Mouse (Mus musculus) layer of hippocampus, postnatal 14 days (tissue): ENCODE data around the gene Krtap29-1. TPM values are rescaled to one million over a fixed set of nuclear protein-coding genes. Genes with fewer than 3 reads are reported as not detected.

Experiments
- DNase-seq, 2 experiments: peaks; one replicate each; pipeline ENCODE4 v3.0.0; 2021 to 2022; ENCODE audit warnings: low spot score in 2 of 2, mixed read lengths in 1 of 2
- total RNA-seq, 2 experiments: library from RNA; stranded (reverse); gene quantifications; 2 replicates each; pipeline ENCODE4 v1.2.3; 2021

Gene Krtap29-1
- total RNA-seq, 2 experiments from 2014 or later = not detected

- no peak for DNase-seq
Observed at GRCm38 (mm10) chr11:99948175-99948574, 30.7 kb downstream of the Krtap29-1 start, which contains the start of gene Krtap9-5. Gene Krtap9-5 (plus strand): TSS chr11:99948475.

DNA sequence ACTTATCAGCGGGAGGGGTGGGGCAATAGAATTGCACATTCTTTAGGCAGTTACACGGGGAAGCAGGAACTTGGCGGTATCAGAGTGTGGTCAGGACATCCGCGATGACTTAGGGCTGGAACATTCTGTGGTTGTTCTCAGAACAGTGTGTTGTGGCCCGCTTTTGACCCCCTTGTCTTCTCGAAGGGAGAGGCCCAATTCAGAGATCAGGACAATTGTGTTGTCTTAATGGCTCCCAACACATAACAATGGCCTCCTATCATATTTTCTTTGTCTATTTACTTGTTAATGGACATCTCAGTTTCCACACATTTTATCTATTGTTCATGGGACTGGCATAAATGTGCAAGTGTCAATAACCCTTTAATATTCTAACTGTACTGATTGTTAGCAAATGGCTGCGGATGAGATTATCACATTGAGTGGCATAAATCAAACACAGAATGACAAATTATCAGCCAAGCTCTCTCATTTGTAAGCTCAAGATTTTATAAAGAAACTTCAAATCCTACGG is 41.0 kb downstream of the Krtap29-1 start:
- no peak for DNase-seq

DNA sequence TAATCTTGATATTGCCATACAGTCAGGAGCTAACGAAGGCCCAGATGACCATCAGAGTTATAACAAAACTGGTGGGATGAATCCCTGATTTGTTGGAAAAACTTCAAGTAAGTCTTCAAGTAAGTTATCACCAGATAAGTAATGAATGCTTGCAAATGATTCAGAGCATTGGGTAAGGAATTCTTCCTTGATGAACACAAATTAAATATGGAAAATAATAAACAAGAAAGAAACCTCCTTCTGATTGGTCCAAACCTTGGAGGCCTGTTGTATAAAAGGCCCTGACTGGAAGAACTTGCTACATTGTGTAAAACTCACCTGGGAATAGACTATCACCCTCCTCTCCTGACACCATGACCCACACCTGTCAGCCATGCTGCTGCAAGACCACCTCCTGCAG is 42.9 kb downstream of the Krtap29-1 start, which contains the start of gene Krtap31-2:
Krtap31-2 (plus strand) TSS at position 301 of the 400 bp plus-strand sequence.
- DNase-seq = no peak

Other genes with a start within 250 kb of the Krtap29-1 start
- not detected for gene Gm14180, start 244.8 kb downstream of the Krtap29-1 start, total RNA-seq
- not detected for gene Gm11595, start 206.1 kb downstream of the Krtap29-1 start, total RNA-seq
- not detected for gene Krtap4-8, start 198.3 kb downstream of the Krtap29-1 start, total RNA-seq
- gene Krtap4-9, start 193.9 kb downstream of the Krtap29-1 start, total RNA-seq = not detected
- not detected for gene Gm11596, start 185.6 kb downstream of the Krtap29-1 start, total RNA-seq
- gene Gm11569, start 180.1 kb downstream of the Krtap29-1 start, total RNA-seq = not detected
- gene Gm11554, start 174.6 kb downstream of the Krtap29-1 start, total RNA-seq = not detected
- gene Krtap4-13, start 169.2 kb downstream of the Krtap29-1 start, total RNA-seq = not detected
- gene Gm11564, start 163.4 kb downstream of the Krtap29-1 start, total RNA-seq = not detected
- not detected for gene 2300003K06Rik, start 141.0 kb downstream of the Krtap29-1 start, total RNA-seq
- not detected for gene Krtap4-16, start 127.4 kb downstream of the Krtap29-1 start, total RNA-seq
- not detected for gene Gm11568, start 121.1 kb downstream of the Krtap29-1 start, total RNA-seq
- not detected for gene Gm11559, start 114.6 kb downstream of the Krtap29-1 start, total RNA-seq
- not detected for gene Krtap9-1, start 105.7 kb downstream of the Krtap29-1 start, total RNA-seq
- gene Gm11567, start 99.9 kb downstream of the Krtap29-1 start, total RNA-seq = not detected
- gene Krtap31-1, start 71.1 kb downstream of the Krtap29-1 start, total RNA-seq = not detected
- not detected for gene Gm11565, start 64.3 kb downstream of the Krtap29-1 start, total RNA-seq
- gene Krtap31-2, start 42.8 kb downstream of the Krtap29-1 start, total RNA-seq = not detected
- not detected for gene Krtap9-5, start 30.6 kb downstream of the Krtap29-1 start, total RNA-seq
- gene Krtap16-1, start 7.5 kb upstream of the Krtap29-1 start, total RNA-seq = not detected
- not detected for gene Krtap17-1, start 14.9 kb upstream of the Krtap29-1 start, total RNA-seq
- not detected for gene Krt33a, start 37.2 kb upstream of the Krtap29-1 start, total RNA-seq
- gene Krt33b, start 50.8 kb upstream of the Krtap29-1 start, total RNA-seq = not detected
- gene Krt34, start 62.5 kb upstream of the Krtap29-1 start, total RNA-seq = not detected
- not detected for gene Krt31, start 71.5 kb upstream of the Krtap29-1 start, total RNA-seq
- gene Krt32, start 109.2 kb upstream of the Krtap29-1 start, total RNA-seq = not detected
- gene Krt35, start 117.2 kb upstream of the Krtap29-1 start, total RNA-seq = not detected
- not detected for gene Krt36, start 126.6 kb upstream of the Krtap29-1 start, total RNA-seq
- gene Krt13, start 142.5 kb upstream of the Krtap29-1 start, total RNA-seq = not detected
- gene Krt15, start 156.9 kb upstream of the Krtap29-1 start, total RNA-seq = 1 to 10 TPM in 1 of 2 experiments, under 1 TPM in 1; 0.55 to 1.2 TPM
- under 1 TPM; 0.48 to 0.81 TPM for gene Krt19, start 169.6 kb upstream of the Krtap29-1 start, total RNA-seq
- gene Krt9, start 214.2 kb upstream of the Krtap29-1 start, total RNA-seq = 1 to 10 TPM; 1.8 to 2.1 TPM
- gene Krt14, start 228.5 kb upstream of the Krtap29-1 start, total RNA-seq = not detected